Comparison of ENCODE assay signal across 12 mouse cellular contexts in the genomic region with DNA sequence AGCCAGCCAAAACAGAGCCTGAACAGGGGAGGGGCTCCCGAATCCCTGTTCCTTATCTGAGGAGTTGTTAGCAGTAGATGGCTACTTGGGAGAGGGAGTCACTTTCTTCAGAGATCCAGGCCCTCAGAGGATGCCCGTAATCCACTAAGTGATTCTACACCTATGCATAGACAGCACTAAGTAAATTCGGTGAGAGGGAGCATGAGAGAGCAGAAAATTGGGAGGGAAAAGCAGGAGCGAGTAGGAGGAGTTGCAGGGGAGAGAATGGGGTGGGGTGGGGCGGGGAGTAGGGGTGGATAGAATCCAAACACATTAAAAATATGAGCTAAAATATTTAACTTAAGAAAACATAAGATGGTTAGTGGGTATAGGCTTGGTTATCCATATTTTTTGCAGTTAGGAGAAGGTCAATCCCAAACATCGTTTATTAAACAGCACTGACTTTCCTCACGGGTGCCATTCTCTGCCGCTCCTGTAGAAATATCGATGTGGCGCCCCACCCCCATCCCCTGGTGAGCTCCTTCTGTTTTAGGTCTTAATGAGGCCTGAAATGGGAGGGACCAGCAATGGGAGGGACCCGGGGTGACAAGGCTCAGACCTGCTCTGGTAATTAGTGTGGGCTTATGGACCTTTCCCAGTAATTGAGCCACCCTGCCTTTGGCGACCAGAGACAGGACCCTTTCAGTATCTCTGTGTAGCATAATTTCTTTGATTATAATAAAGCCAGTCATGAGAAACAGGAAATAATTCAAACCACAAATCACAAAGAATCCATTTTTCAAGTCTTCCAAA.
DNase-seq lines count a peak whose midpoint lies in the region; ATAC-seq and TF ChIP-seq lines count a peak whose summit lies in the region.
"Had no signal": no experiment of that assay in that cellular context is flagged by ENCODE, and none has a peak within 500 bp of the region (broad histone marks: within the 10 kb centered on the region; RNA-seq: fewer than 3 reads in every experiment).

No protein-coding gene starts in this region.

- intact Hi-C loops in heart, adult 2 months (cut with DNase I): no loop called here

- WGBS in heart, embryonic 14.5 days: 37% methylated on average over 12 of the region's 12 CpGs
- 46% methylated on average over 12 of the region's 12 CpGs for WGBS in heart, adult 2 months
- 32% methylated on average over 12 of the region's 12 CpGs for WGBS in forebrain, embryonic 13.5 days
- WGBS in limb, embryonic 12.5 days: 30% methylated on average over 12 of the region's 12 CpGs

- ATAC-seq in heart, embryonic 14.5 days (ENCODE audit: insufficient number of reproducible peaks, insufficient read depth, low FRiP score, low read depth): no peak
- ATAC-seq in forebrain, embryonic 13.5 days: peak; percentile 80
- no peak; the same call in 1 of the 2 replicates for ATAC-seq in limb, embryonic 12.5 days (ENCODE audit: insufficient number of reproducible peaks, insufficient read depth, low FRiP score, low TSS enrichment, low read depth)

- H3K4me1 ChIP-seq in heart, embryonic 14.5 days (ENCODE audit: control insufficient read depth in 2 of 2, insufficient read depth in 2 of 2, low read length in 2 of 2): no peaks in the 10 kb centered on the region
- H3K4me1 ChIP-seq in heart, adult 2 months (ENCODE audit: control insufficient read depth, insufficient read depth, low read length): no peaks in the 10 kb centered on the region
- peaks cover 6% of the 10 kb centered on the region for H3K4me1 ChIP-seq in forebrain, embryonic 13.5 days
- H3K4me1 ChIP-seq in limb, embryonic 12.5 days (replicated peaks): peaks cover 4% of the 10 kb centered on the region; the same call in 1 of the 2 replicates
- H3K4me1 ChIP-seq: embryonic facial prominence, embryonic 15.5 days; liver, embryonic 13.5 days; megakaryocyte, embryonic 14.5 days had no signal

- no peak overlapping the region for H3K9ac ChIP-seq in heart, embryonic 14.5 days (ENCODE audit: low read length)
- H3K9ac ChIP-seq in heart, adult 2 months (ENCODE audit: low read depth, low read length): no peak overlapping the region
- H3K9ac ChIP-seq in forebrain, embryonic 13.5 days: no peak overlapping the region
- H3K9ac ChIP-seq in limb, embryonic 12.5 days (replicated peaks): no peak overlapping the region; the same call in 1 of the 2 replicates
- H3K9ac ChIP-seq: embryonic facial prominence, embryonic 15.5 days; liver, embryonic 13.5 days had no signal

- TF ChIP-seq CTCF in heart, adult 2 months (IDR thresholded peaks at IDR 0.05): no peak

- no peaks in the 10 kb centered on the region for H3K27me3 ChIP-seq in heart, embryonic 14.5 days (ENCODE audit: control insufficient read depth, insufficient read depth, low read length)
- H3K27me3 ChIP-seq in heart, adult 2 months (ENCODE audit: control insufficient read depth, insufficient read depth, low read length): no peaks in the 10 kb centered on the region
- no peaks in the 10 kb centered on the region for H3K27me3 ChIP-seq in forebrain, embryonic 13.5 days
- no peaks in the 10 kb centered on the region for H3K27me3 ChIP-seq in limb, embryonic 12.5 days
- H3K27me3 ChIP-seq: embryonic facial prominence, embryonic 15.5 days; liver, embryonic 13.5 days; megakaryocyte, embryonic 14.5 days had no signal

- no peak for DNase-seq in heart, adult 2 months
- peak; percentile 17 for DNase-seq in R1 (ENCODE audit: low read depth, low spot score)
- no peak for DNase-seq in thymus, postnatal 14 days
- no peak for DNase-seq in right cerebral cortex, postnatal 4 days
- no peak for DNase-seq in urinary bladder, postnatal 14 days (ENCODE audit: low spot score)
- DNase-seq: liver, embryonic 13.5 days; thymus, adult 18-20 months had no signal

- H3K27ac ChIP-seq in heart, embryonic 14.5 days (replicated peaks in 1 of 2; ENCODE audit: control insufficient read depth in 1 of 2, insufficient read depth in 1 of 2, low read depth in 2 of 2, low read length in 2 of 2): no peak overlapping the region
- no peak overlapping the region for H3K27ac ChIP-seq in heart, adult 2 months
- H3K27ac ChIP-seq in forebrain, embryonic 13.5 days: no peak overlapping the region
- no peak overlapping the region for H3K27ac ChIP-seq in limb, embryonic 12.5 days
- H3K27ac ChIP-seq: embryonic facial prominence, embryonic 15.5 days; liver, embryonic 13.5 days had no signal

- peak overlapping the region; percentile 15; the same call in 1 of the 2 replicates for H3K4me2 ChIP-seq in heart, embryonic 14.5 days (ENCODE audit: low read length)
- H3K4me2 ChIP-seq in forebrain, embryonic 13.5 days: peak overlapping the region; percentile 48
- H3K4me2 ChIP-seq in limb, embryonic 12.5 days: peak overlapping the region; percentile 33
- H3K4me2 ChIP-seq: embryonic facial prominence, embryonic 15.5 days; liver, embryonic 13.5 days had no signal

- H3K79me2 ChIP-seq in heart, adult 2 months (replicated peaks; ENCODE audit: control insufficient read depth, insufficient read depth, low read length): no peaks in the 10 kb centered on the region

- H3K36me3 ChIP-seq in heart, embryonic 14.5 days (ENCODE audit: control insufficient read depth, insufficient read depth, low read length): no peaks in the 10 kb centered on the region
- no peaks in the 10 kb centered on the region for H3K36me3 ChIP-seq in heart, adult 2 months (ENCODE audit: control insufficient read depth, insufficient read depth, low read length)
- no peaks in the 10 kb centered on the region for H3K36me3 ChIP-seq in forebrain, embryonic 13.5 days (ENCODE audit: poor library complexity, severe bottlenecking)
- no peaks in the 10 kb centered on the region for H3K36me3 ChIP-seq in limb, embryonic 12.5 days
- H3K36me3 ChIP-seq: embryonic facial prominence, embryonic 15.5 days; liver, embryonic 13.5 days had no signal

- TF ChIP-seq EP300 in heart, adult 2 months (IDR thresholded peaks at IDR 0.05; ENCODE audit: insufficient read depth, low read depth, low read length): no peak

- TF ChIP-seq POLR2A in heart, adult 2 months (IDR thresholded peaks at IDR 0.05; ENCODE audit: insufficient read depth, low read depth, low read length): no peak

- H3K4me3 ChIP-seq in heart, embryonic 14.5 days (ENCODE audit: control insufficient read depth in 1 of 2, insufficient read depth in 1 of 2, low read depth in 1 of 2, low read length in 2 of 2): no peak overlapping the region
- H3K4me3 ChIP-seq in heart, adult 2 months: no peak overlapping the region
- H3K4me3 ChIP-seq in forebrain, embryonic 13.5 days: peak overlapping the region; percentile 19
- H3K4me3 ChIP-seq in limb, embryonic 12.5 days (replicated peaks): no peak overlapping the region
- H3K4me3 ChIP-seq: embryonic facial prominence, embryonic 15.5 days; liver, embryonic 13.5 days; megakaryocyte, embryonic 14.5 days had no signal

- H3K9me3 ChIP-seq in heart, embryonic 14.5 days (ENCODE audit: control insufficient read depth, low read length): no peaks in the 10 kb centered on the region
- no peaks in the 10 kb centered on the region for H3K9me3 ChIP-seq in forebrain, embryonic 13.5 days (replicated peaks)
- H3K9me3 ChIP-seq in limb, embryonic 12.5 days: no peaks in the 10 kb centered on the region
- H3K9me3 ChIP-seq: embryonic facial prominence, embryonic 15.5 days; liver, embryonic 13.5 days had no signal
